Mouse (Mus musculus): ENCODE measurements around the gene Dpp4. TPM values are rescaled to one million over a fixed set of nuclear protein-coding genes. Genes with fewer than 3 reads are reported as not detected.

Gene Dpp4
- polyA plus RNA-seq, 1 experiment from 2014 or later, result 9.7 TPM

DNA sequence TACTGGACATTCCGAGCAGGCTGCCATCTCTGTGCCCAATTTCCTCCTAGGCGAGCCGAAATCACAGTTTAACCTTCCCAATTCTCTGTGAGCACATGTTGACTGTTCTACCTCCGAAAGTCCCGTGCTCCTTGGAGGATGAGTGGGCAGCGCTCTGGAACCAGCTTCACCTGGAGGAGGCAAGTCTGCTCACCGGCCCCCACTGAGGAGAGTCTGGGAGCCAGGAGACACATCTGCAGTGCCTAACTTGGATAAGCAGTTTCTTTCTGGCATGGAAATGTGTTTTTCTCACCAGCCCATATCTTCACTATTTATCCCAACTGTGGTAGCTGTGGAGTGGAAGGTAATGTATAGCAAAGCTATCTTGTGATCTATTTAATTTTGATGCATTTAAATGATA lies 54.8 kb downstream of the Dpp4 start:
- H3K27ac ChIP-seq (ENCODE audit: low read length), result no peak overlapping the region
- H3K4me3 ChIP-seq (ENCODE audit: low read depth, low read length), result no peak overlapping the region
- H3K36me3 ChIP-seq (ENCODE audit: control insufficient read depth, insufficient read depth), result no peaks in the 10 kb centered on the region
- 64% methylated on average over 7 of the region's 7 CpGs for WGBS (ENCODE audit: insufficient replicate concordance)
- H3K4me1 ChIP-seq (ENCODE audit: control insufficient read depth, low read depth, low read length), result no peaks in the 10 kb centered on the region
- H3K9ac ChIP-seq (ENCODE audit: low read depth, low read length), result no peak overlapping the region
- ATAC-seq (ENCODE audit: low read depth), result no peak
- no peaks in the 10 kb centered on the region for H3K9me3 ChIP-seq (replicated peaks; ENCODE audit: control insufficient read depth, low read length)
- no peak overlapping the region for H3K4me2 ChIP-seq (ENCODE audit: low read depth, low read length)
- H3K27me3 ChIP-seq (ENCODE audit: control insufficient read depth, insufficient read depth, low read depth, low read length), result no peaks in the 10 kb centered on the region

- Histone ChIP-seq H3K36me3 (ENCODE audit: control insufficient read depth, insufficient read depth) (no peaks in the 10 kb centered on the region), H3K27ac (ENCODE audit: low read length) (no peak overlapping the region), H3K4me1 (ENCODE audit: control insufficient read depth, low read depth, low read length) (no peaks in the 10 kb centered on the region), H3K4me2 (ENCODE audit: low read depth, low read length) (no peak overlapping the region), H3K9ac (ENCODE audit: low read depth, low read length) (no peak overlapping the region), H3K9me3 (replicated peaks; ENCODE audit: control insufficient read depth, low read length) (no peaks in the 10 kb centered on the region), H3K4me3 (ENCODE audit: low read depth, low read length) (no peak overlapping the region), H3K27me3 (ENCODE audit: control insufficient read depth, insufficient read depth, low read depth, low read length) (no peaks in the 10 kb centered on the region)
- WGBS (ENCODE audit: insufficient replicate concordance), result 61% methylated on average over 14 of the region's 14 CpGs
- ATAC-seq (ENCODE audit: low read depth), result no peak
These were observed 55.4 kb downstream of the Dpp4 start for GRCm38 (mm10) chr2:62356606-62357005.

DNA sequence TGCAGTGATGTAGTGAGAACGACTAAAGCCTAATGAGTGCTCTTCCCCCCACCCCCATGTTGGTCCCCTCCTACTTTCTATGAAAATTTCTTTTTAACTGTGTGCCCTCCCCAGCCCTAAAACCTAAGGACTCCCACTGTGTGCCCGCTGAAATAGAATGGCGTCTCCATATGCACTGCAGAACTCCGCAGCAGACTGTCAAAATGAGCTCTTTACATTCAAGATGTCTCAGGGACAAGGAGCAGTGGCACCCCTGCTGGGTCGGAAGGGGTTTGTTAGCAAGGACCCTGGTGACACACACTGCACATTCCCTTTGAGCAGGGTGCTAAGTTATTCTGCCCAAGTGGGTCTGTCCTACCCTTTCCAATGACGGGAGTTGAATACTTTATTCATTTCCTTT lies 56.3 kb downstream of the Dpp4 start:
- no peak overlapping the region for H3K27ac ChIP-seq (ENCODE audit: low read length)
- no peaks in the 10 kb centered on the region for H3K36me3 ChIP-seq (ENCODE audit: control insufficient read depth, insufficient read depth)
- no peak overlapping the region for H3K4me2 ChIP-seq (ENCODE audit: low read depth, low read length)
- H3K4me1 ChIP-seq (ENCODE audit: control insufficient read depth, low read depth, low read length), result no peaks in the 10 kb centered on the region
- WGBS (ENCODE audit: insufficient replicate concordance), result 62% methylated on average over 6 of the region's 6 CpGs
- no peak for ATAC-seq (ENCODE audit: low read depth)
- no peak overlapping the region for H3K4me3 ChIP-seq (ENCODE audit: low read depth, low read length)
- H3K9me3 ChIP-seq (replicated peaks; ENCODE audit: control insufficient read depth, low read length), result no peaks in the 10 kb centered on the region
- H3K27me3 ChIP-seq (ENCODE audit: control insufficient read depth, insufficient read depth, low read depth, low read length), result no peaks in the 10 kb centered on the region
- H3K9ac ChIP-seq (ENCODE audit: low read depth, low read length), result no peak overlapping the region

DNA sequence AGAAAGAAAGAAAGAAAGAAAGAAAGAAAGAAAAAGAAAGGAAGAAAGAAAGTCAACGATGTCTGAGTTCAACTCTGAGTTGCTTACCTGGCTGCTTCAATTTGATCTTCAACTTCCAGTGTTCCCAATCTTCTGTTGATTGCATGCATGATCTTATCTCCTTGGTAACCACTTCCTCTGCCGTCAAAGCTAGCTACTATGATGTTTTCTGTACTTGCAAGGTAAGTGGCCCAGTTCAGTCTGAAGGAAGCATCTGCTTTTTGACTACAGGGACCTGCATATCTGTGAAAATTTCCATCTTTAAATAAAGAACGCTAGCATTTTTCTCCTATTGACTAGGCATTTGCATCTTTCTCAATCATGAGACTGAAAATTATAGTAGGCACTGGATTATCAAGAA lies 60.0 kb downstream of the Dpp4 start:
- Histone ChIP-seq H3K4me1 (ENCODE audit: control insufficient read depth, low read depth, low read length) (no peaks in the 10 kb centered on the region), H3K36me3 (ENCODE audit: control insufficient read depth, insufficient read depth) (no peaks in the 10 kb centered on the region), H3K4me2 (ENCODE audit: low read depth, low read length) (no peak overlapping the region), H3K9ac (ENCODE audit: low read depth, low read length) (no peak overlapping the region), H3K27ac (ENCODE audit: low read length) (no peak overlapping the region), H3K27me3 (ENCODE audit: control insufficient read depth, insufficient read depth, low read depth, low read length) (no peaks in the 10 kb centered on the region), H3K9me3 (replicated peaks; ENCODE audit: control insufficient read depth, low read length) (no peaks in the 10 kb centered on the region), H3K4me3 (ENCODE audit: low read depth, low read length) (no peak overlapping the region)
- no peak for ATAC-seq (ENCODE audit: low read depth)
- WGBS (ENCODE audit: insufficient replicate concordance), result 49% methylated on average over 3 of the region's 3 CpGs

- no peak for ATAC-seq (ENCODE audit: low read depth)
- Histone ChIP-seq H3K4me1 (ENCODE audit: control insufficient read depth, low read depth, low read length) (no peaks in the 10 kb centered on the region), H3K36me3 (ENCODE audit: control insufficient read depth, insufficient read depth) (no peaks in the 10 kb centered on the region), H3K27ac (ENCODE audit: low read length) (no peak overlapping the region), H3K9me3 (replicated peaks; ENCODE audit: control insufficient read depth, low read length) (no peaks in the 10 kb centered on the region), H3K9ac (ENCODE audit: low read depth, low read length) (no peak overlapping the region), H3K27me3 (ENCODE audit: control insufficient read depth, insufficient read depth, low read depth, low read length) (no peaks in the 10 kb centered on the region), H3K4me3 (ENCODE audit: low read depth, low read length) (no peak overlapping the region), H3K4me2 (ENCODE audit: low read depth, low read length) (no peak overlapping the region)
- 78% methylated on average over 9 of the region's 9 CpGs for WGBS (ENCODE audit: insufficient replicate concordance)
These were observed 64.3 kb downstream of the Dpp4 start for GRCm38 (mm10) chr2:62347762-62348161.

DNA sequence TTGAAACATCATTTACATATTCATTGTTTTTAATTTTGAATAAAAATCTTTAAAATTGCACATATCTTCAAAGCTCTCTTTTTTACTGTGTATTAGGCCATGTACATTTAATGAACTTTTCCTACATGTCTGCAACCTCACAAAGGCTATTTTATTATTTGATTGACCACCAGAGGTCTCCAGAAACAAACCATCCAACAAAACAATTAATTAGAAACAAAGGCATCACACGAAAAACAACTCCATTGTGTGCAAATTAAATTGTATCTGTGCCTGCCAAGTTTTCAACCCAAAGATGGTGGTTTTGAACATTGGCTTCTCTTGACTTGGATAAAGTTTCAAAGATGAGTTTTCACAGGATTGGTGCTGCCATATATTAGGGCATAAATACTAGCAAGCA lies 65.3 kb downstream of the Dpp4 start:
- ATAC-seq (ENCODE audit: low read depth), result no peak
- no peaks in the 10 kb centered on the region for H3K36me3 ChIP-seq (ENCODE audit: control insufficient read depth, insufficient read depth)
- H3K9ac ChIP-seq (ENCODE audit: low read depth, low read length), result no peak overlapping the region
- H3K4me3 ChIP-seq (ENCODE audit: low read depth, low read length), result no peak overlapping the region
- no peaks in the 10 kb centered on the region for H3K9me3 ChIP-seq (replicated peaks; ENCODE audit: control insufficient read depth, low read length)
- H3K27me3 ChIP-seq (ENCODE audit: control insufficient read depth, insufficient read depth, low read depth, low read length), result no peaks in the 10 kb centered on the region
- H3K27ac ChIP-seq (ENCODE audit: low read length), result no peak overlapping the region
- H3K4me2 ChIP-seq (ENCODE audit: low read depth, low read length), result no peak overlapping the region
- H3K4me1 ChIP-seq (ENCODE audit: control insufficient read depth, low read depth, low read length), result no peaks in the 10 kb centered on the region
- 9% methylated on average over 1 of the region's 1 CpGs for WGBS (ENCODE audit: insufficient replicate concordance)

DNA sequence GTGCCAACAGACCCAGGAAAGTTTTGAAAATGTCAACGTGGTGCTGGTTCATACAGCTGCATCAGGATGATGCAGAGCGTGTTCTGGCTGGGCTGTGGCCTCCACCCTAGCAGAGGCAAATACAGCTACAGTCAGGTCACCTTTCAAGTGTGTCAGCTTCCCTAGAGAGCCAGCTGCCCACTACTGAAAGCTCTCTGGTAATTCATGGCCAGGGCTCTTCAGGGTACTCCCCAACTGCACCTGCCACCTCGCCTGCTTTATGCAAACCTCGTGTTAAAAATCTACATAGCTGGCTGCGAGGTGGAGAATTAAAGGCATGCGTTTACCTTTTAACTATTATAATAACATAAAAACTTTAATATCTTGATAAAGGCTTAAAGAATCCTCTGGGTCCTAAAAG lies 67.7 kb downstream of the Dpp4 start:
- H3K36me3 ChIP-seq (ENCODE audit: control insufficient read depth, insufficient read depth), result no peaks in the 10 kb centered on the region
- no peak overlapping the region for H3K27ac ChIP-seq (ENCODE audit: low read length)
- H3K27me3 ChIP-seq (ENCODE audit: control insufficient read depth, insufficient read depth, low read depth, low read length), result no peaks in the 10 kb centered on the region
- no peak overlapping the region for H3K4me2 ChIP-seq (ENCODE audit: low read depth, low read length)
- no peaks in the 10 kb centered on the region for H3K4me1 ChIP-seq (ENCODE audit: control insufficient read depth, low read depth, low read length)
- no peak overlapping the region for H3K9ac ChIP-seq (ENCODE audit: low read depth, low read length)
- no peak for ATAC-seq (ENCODE audit: low read depth)
- WGBS (ENCODE audit: insufficient replicate concordance), result 57% methylated on average over 6 of the region's 6 CpGs
- no peak overlapping the region for H3K4me3 ChIP-seq (ENCODE audit: low read depth, low read length)
- no peaks in the 10 kb centered on the region for H3K9me3 ChIP-seq (replicated peaks; ENCODE audit: control insufficient read depth, low read length)

- H3K4me2 ChIP-seq (ENCODE audit: low read depth, low read length), result no peak overlapping the region
- no peak overlapping the region for H3K27ac ChIP-seq (ENCODE audit: low read length)
- H3K4me3 ChIP-seq (ENCODE audit: low read depth, low read length), result no peak overlapping the region
- ATAC-seq (ENCODE audit: low read depth), result no peak
- no peaks in the 10 kb centered on the region for H3K4me1 ChIP-seq (ENCODE audit: control insufficient read depth, low read depth, low read length)
- H3K9ac ChIP-seq (ENCODE audit: low read depth, low read length), result no peak overlapping the region
- H3K27me3 ChIP-seq (ENCODE audit: control insufficient read depth, insufficient read depth, low read depth, low read length), result no peaks in the 10 kb centered on the region
- H3K36me3 ChIP-seq (ENCODE audit: control insufficient read depth, insufficient read depth), result no peaks in the 10 kb centered on the region
- WGBS (ENCODE audit: insufficient replicate concordance), result 63% methylated on average over 14 of the region's 14 CpGs
- no peaks in the 10 kb centered on the region for H3K9me3 ChIP-seq (replicated peaks; ENCODE audit: control insufficient read depth, low read length)
These were observed 70.3 kb downstream of the Dpp4 start for GRCm38 (mm10) chr2:62341734-62342128.

- Histone ChIP-seq H3K4me1 (ENCODE audit: control insufficient read depth, low read depth, low read length) (no peaks in the 10 kb centered on the region), H3K27ac (ENCODE audit: low read length) (no peak overlapping the region), H3K9me3 (replicated peaks; ENCODE audit: control insufficient read depth, low read length) (no peaks in the 10 kb centered on the region), H3K4me3 (ENCODE audit: low read depth, low read length) (no peak overlapping the region), H3K36me3 (ENCODE audit: control insufficient read depth, insufficient read depth) (no peaks in the 10 kb centered on the region), H3K9ac (ENCODE audit: low read depth, low read length) (no peak overlapping the region), H3K4me2 (ENCODE audit: low read depth, low read length) (no peak overlapping the region), H3K27me3 (ENCODE audit: control insufficient read depth, insufficient read depth, low read depth, low read length) (no peaks in the 10 kb centered on the region)
- ATAC-seq (ENCODE audit: low read depth), result no peak
- WGBS (ENCODE audit: insufficient replicate concordance), result 53% methylated on average over 3 of the region's 3 CpGs
These were observed 70.8 kb downstream of the Dpp4 start for GRCm38 (mm10) chr2:62341061-62341733.
